Mouse (Mus musculus): ENCODE measurements around the gene Fkbp4. TPM values are rescaled to one million over a fixed set of nuclear protein-coding genes. Genes with fewer than 3 reads are reported as not detected.

Gene Fkbp4
- 357 and 394 TPM in 2 replicates for polyA plus RNA-seq (2015; fragmentation: Nextera tagmentation; extraction: Ambion mirVana)

- under 1% methylated on average over 67 of the region's 67 CpGs for WGBS
- peak; percentile 95 for ATAC-seq
Measured at GRCm38 (mm10) chr6:128438317-128438870, at the start of gene Fkbp4. Fkbp4 (minus strand) TSS chr6:128438677.

GRCm38 (mm10) chr6:128487736-128488135, 49.3 kb upstream of the Fkbp4 start:
- Histone ChIP-seq H3K4me2 (ENCODE audit: low read length) (no peak overlapping the region), H3K27ac (ENCODE audit: low read length) (no peak overlapping the region), H3K9me3 (replicated peaks; ENCODE audit: control insufficient read depth, low read length, poor library complexity, severe bottlenecking) (no peaks in the 10 kb centered on the region), H3K4me3 (ENCODE audit: low read depth, low read length) (no peak overlapping the region), H3K27me3 (ENCODE audit: control insufficient read depth, insufficient read depth, low read depth, low read length) (no peaks in the 10 kb centered on the region), H3K36me3 (ENCODE audit: control insufficient read depth, insufficient read depth, low read length) (no peaks in the 10 kb centered on the region), H3K9ac (ENCODE audit: low read depth, low read length) (no peak overlapping the region), H3K4me1 (ENCODE audit: control insufficient read depth, insufficient read depth, low read length) (no peaks in the 10 kb centered on the region)
- ATAC-seq = no peak
- WGBS = 89% methylated on average over 11 of the region's 11 CpGs

More at GRCm38 (mm10) chr6:128438317-128438870, at the start of gene Fkbp4:
- peak within 1 kb of the TSS; percentile 89 for H3K27ac ChIP-seq (ENCODE audit: low read length)
- peak within 1 kb of the TSS; percentile 87 for H3K4me2 ChIP-seq (ENCODE audit: low read length)
- peak within 1 kb of the TSS; percentile 87 for H3K9ac ChIP-seq (ENCODE audit: low read depth, low read length)
- peak within 1 kb of the TSS; percentile 70 for H3K4me3 ChIP-seq (ENCODE audit: low read depth, low read length)
- peaks cover 20% of the 10 kb centered on the region for H3K36me3 ChIP-seq (ENCODE audit: control insufficient read depth, insufficient read depth, low read length)
- peaks cover 17% of the 10 kb centered on the region for H3K4me1 ChIP-seq (ENCODE audit: control insufficient read depth, insufficient read depth, low read length)
- no peaks in the 10 kb centered on the region for H3K27me3 ChIP-seq (ENCODE audit: control insufficient read depth, insufficient read depth, low read depth, low read length)
- no peaks in the 10 kb centered on the region for H3K9me3 ChIP-seq (replicated peaks; ENCODE audit: control insufficient read depth, low read length, poor library complexity, severe bottlenecking)

- Histone ChIP-seq H3K27ac (ENCODE audit: low read length) (no peak overlapping the region), H3K9me3 (replicated peaks; ENCODE audit: control insufficient read depth, low read length, poor library complexity, severe bottlenecking) (no peaks in the 10 kb centered on the region), H3K4me1 (ENCODE audit: control insufficient read depth, insufficient read depth, low read length) (no peaks in the 10 kb centered on the region; the same call in 1 of the 2 replicates), H3K36me3 (ENCODE audit: control insufficient read depth, insufficient read depth, low read length) (no peaks in the 10 kb centered on the region), H3K4me2 (ENCODE audit: low read length) (peak overlapping the region; percentile 42), H3K9ac (ENCODE audit: low read depth, low read length) (peak overlapping the region; percentile 16; the same call in 1 of the 2 replicates), H3K27me3 (ENCODE audit: control insufficient read depth, insufficient read depth, low read depth, low read length) (no peaks in the 10 kb centered on the region), H3K4me3 (ENCODE audit: low read depth, low read length) (peak overlapping the region; percentile 8)
- peak; percentile 91 for ATAC-seq
- WGBS = 20% methylated on average over 25 of the region's 26 CpGs
Measured at GRCm38 (mm10) chr6:128479463-128480454, 41.3 kb upstream of the Fkbp4 start.

- H3K9me3 ChIP-seq (replicated peaks; ENCODE audit: control insufficient read depth, low read length, poor library complexity, severe bottlenecking) = no peaks in the 10 kb centered on the region
- WGBS = 7% methylated on average over 4 of the region's 4 CpGs
- H3K27me3 ChIP-seq (ENCODE audit: control insufficient read depth, insufficient read depth, low read depth, low read length) = no peaks in the 10 kb centered on the region
- H3K27ac ChIP-seq (ENCODE audit: low read length) = no peak overlapping the region
- no peak overlapping the region for H3K4me2 ChIP-seq (ENCODE audit: low read length)
- no peaks in the 10 kb centered on the region for H3K36me3 ChIP-seq (ENCODE audit: control insufficient read depth, insufficient read depth, low read length)
- no peak overlapping the region for H3K4me3 ChIP-seq (ENCODE audit: low read depth, low read length)
- no peak for ATAC-seq
- no peaks in the 10 kb centered on the region; the same call in 1 of the 2 replicates for H3K4me1 ChIP-seq (ENCODE audit: control insufficient read depth, insufficient read depth, low read length)
- H3K9ac ChIP-seq (ENCODE audit: low read depth, low read length) = no peak overlapping the region
Measured at GRCm38 (mm10) chr6:128477495-128477894, 39.0 kb upstream of the Fkbp4 start.

GRCm38 (mm10) chr6:128474112-128474511, 35.6 kb upstream of the Fkbp4 start:
- Histone ChIP-seq H3K27me3 (ENCODE audit: control insufficient read depth, insufficient read depth, low read depth, low read length) (no peaks in the 10 kb centered on the region), H3K36me3 (ENCODE audit: control insufficient read depth, insufficient read depth, low read length) (no peaks in the 10 kb centered on the region), H3K9me3 (replicated peaks; ENCODE audit: control insufficient read depth, low read length, poor library complexity, severe bottlenecking) (no peaks in the 10 kb centered on the region), H3K4me3 (ENCODE audit: low read depth, low read length) (no peak overlapping the region), H3K4me2 (ENCODE audit: low read length) (no peak overlapping the region), H3K27ac (ENCODE audit: low read length) (no peak overlapping the region), H3K4me1 (ENCODE audit: control insufficient read depth, insufficient read depth, low read length) (no peaks in the 10 kb centered on the region; the same call in 1 of the 2 replicates), H3K9ac (ENCODE audit: low read depth, low read length) (no peak overlapping the region)
- ATAC-seq = no peak
- 95% methylated on average over 6 of the region's 6 CpGs for WGBS

GRCm38 (mm10) chr6:128469451-128469850, 31.0 kb upstream of the Fkbp4 start:
- H3K4me1 ChIP-seq (ENCODE audit: control insufficient read depth, insufficient read depth, low read length) = no peaks in the 10 kb centered on the region; the same call in 1 of the 2 replicates

GRCm38 (mm10) chr6:128467298-128467697, 28.8 kb upstream of the Fkbp4 start:
- no peaks in the 10 kb centered on the region for H3K27me3 ChIP-seq (ENCODE audit: control insufficient read depth, insufficient read depth, low read depth, low read length)
- H3K4me3 ChIP-seq (ENCODE audit: low read depth, low read length) = no peak overlapping the region
- H3K4me2 ChIP-seq (ENCODE audit: low read length) = no peak overlapping the region
- no peak overlapping the region for H3K27ac ChIP-seq (ENCODE audit: low read length)
- no peaks in the 10 kb centered on the region for H3K36me3 ChIP-seq (ENCODE audit: control insufficient read depth, insufficient read depth, low read length)
- no peaks in the 10 kb centered on the region for H3K9me3 ChIP-seq (replicated peaks; ENCODE audit: control insufficient read depth, low read length, poor library complexity, severe bottlenecking)
- no peak overlapping the region for H3K9ac ChIP-seq (ENCODE audit: low read depth, low read length)
- ATAC-seq = no peak
- no peaks in the 10 kb centered on the region; the same call in 1 of the 2 replicates for H3K4me1 ChIP-seq (ENCODE audit: control insufficient read depth, insufficient read depth, low read length)
- WGBS = 50% methylated on average over 2 of the region's 2 CpGs

More at GRCm38 (mm10) chr6:128469451-128469850, 31.0 kb upstream of the Fkbp4 start:
- Histone ChIP-seq H3K9ac (ENCODE audit: low read depth, low read length) (no peak overlapping the region), H3K9me3 (replicated peaks; ENCODE audit: control insufficient read depth, low read length, poor library complexity, severe bottlenecking) (no peaks in the 10 kb centered on the region), H3K27me3 (ENCODE audit: control insufficient read depth, insufficient read depth, low read depth, low read length) (no peaks in the 10 kb centered on the region), H3K27ac (ENCODE audit: low read length) (no peak overlapping the region), H3K4me2 (ENCODE audit: low read length) (no peak overlapping the region), H3K4me3 (ENCODE audit: low read depth, low read length) (no peak overlapping the region), H3K36me3 (ENCODE audit: control insufficient read depth, insufficient read depth, low read length) (no peaks in the 10 kb centered on the region)
- WGBS = 15% methylated on average over 11 of the region's 12 CpGs
- no peak for ATAC-seq

GRCm38 (mm10) chr6:128466563-128466962, 28.1 kb upstream of the Fkbp4 start:
- H3K36me3 ChIP-seq (ENCODE audit: control insufficient read depth, insufficient read depth, low read length) = no peaks in the 10 kb centered on the region
- no peak overlapping the region for H3K4me2 ChIP-seq (ENCODE audit: low read length)
- H3K9ac ChIP-seq (ENCODE audit: low read depth, low read length) = no peak overlapping the region
- H3K27ac ChIP-seq (ENCODE audit: low read length) = no peak overlapping the region
- no peak for ATAC-seq
- no peaks in the 10 kb centered on the region; the same call in 1 of the 2 replicates for H3K4me1 ChIP-seq (ENCODE audit: control insufficient read depth, insufficient read depth, low read length)
- H3K9me3 ChIP-seq (replicated peaks; ENCODE audit: control insufficient read depth, low read length, poor library complexity, severe bottlenecking) = no peaks in the 10 kb centered on the region
- 61% methylated on average over 3 of the region's 3 CpGs for WGBS
- H3K27me3 ChIP-seq (ENCODE audit: control insufficient read depth, insufficient read depth, low read depth, low read length) = no peaks in the 10 kb centered on the region
- H3K4me3 ChIP-seq (ENCODE audit: low read depth, low read length) = no peak overlapping the region

All from midbrain, embryonic 16.5 days (tissue).